9 mouse cellular contexts compared by ENCODE assay signal in genomic region chr16:78969091-78969731, GRCm38 (mm10). TPM values are rescaled to one million over a fixed set of nuclear protein-coding genes. Genes with fewer than 3 reads are reported as not detected.
DNase-seq lines count a peak whose midpoint lies in the region; ATAC-seq and TF ChIP-seq lines count a peak whose summit lies in the region.
"Had no signal": no experiment of that assay in that cellular context is flagged by ENCODE, and none has a peak within 500 bp of the region (broad histone marks: within the 10 kb centered on the region; RNA-seq: fewer than 3 reads in every experiment).

No protein-coding gene starts in this region.

- no peaks in the 10 kb centered on the region for H3K4me1 ChIP-seq in kidney, adult 2 months (ENCODE audit: control insufficient read depth, insufficient read depth, low read length)
- H3K4me1 ChIP-seq in kidney, embryonic 15.5 days, result no peaks in the 10 kb centered on the region
- no peaks in the 10 kb centered on the region for H3K4me1 ChIP-seq in CH12.LX (ENCODE audit: control insufficient read depth in 1 of 2, insufficient read depth in 2 of 2)
- no peaks in the 10 kb centered on the region for H3K4me1 ChIP-seq in hindbrain, embryonic 14.5 days (replicated peaks; ENCODE audit: control insufficient read depth, insufficient read depth, low read length)
- H3K4me1 ChIP-seq: hindbrain, embryonic 15.5 days had no signal

- 31% methylated on average over 13 of the region's 13 CpGs for WGBS in kidney, adult 2 months
- WGBS in kidney, embryonic 15.5 days, result 37% methylated on average over 13 of the region's 13 CpGs
- 41% methylated on average over 13 of the region's 13 CpGs for WGBS in hindbrain, embryonic 14.5 days

- no peaks in the 10 kb centered on the region for H3K9me3 ChIP-seq in kidney, embryonic 15.5 days (replicated peaks)
- peaks cover 28% of the 10 kb centered on the region for H3K9me3 ChIP-seq in CH12.LX (replicated peaks; ENCODE audit: low read length)
- no peaks in the 10 kb centered on the region for H3K9me3 ChIP-seq in hindbrain, embryonic 14.5 days (ENCODE audit: control insufficient read depth, low read length)
- H3K9me3 ChIP-seq: hindbrain, embryonic 15.5 days had no signal

- H3K4me3 ChIP-seq in kidney, adult 2 months (ENCODE audit: insufficient read depth, low read depth, low read length), result no peak overlapping the region
- no peak overlapping the region for H3K4me3 ChIP-seq in kidney, embryonic 15.5 days (replicated peaks)
- no peak overlapping the region for H3K4me3 ChIP-seq in CH12.LX (replicated peaks in 1 of 3; ENCODE audit: low read depth in 2 of 3, low read length in 2 of 3, poor library complexity in 1 of 3)
- H3K4me3 ChIP-seq in hindbrain, embryonic 14.5 days (replicated peaks; ENCODE audit: low read length), result no peak overlapping the region
- H3K4me3 ChIP-seq: hindbrain, embryonic 15.5 days had no signal

- H3K36me3 ChIP-seq in kidney, adult 2 months (ENCODE audit: control insufficient read depth, insufficient read depth, low read length), result no peaks in the 10 kb centered on the region
- no peaks in the 10 kb centered on the region for H3K36me3 ChIP-seq in kidney, embryonic 15.5 days
- no peaks in the 10 kb centered on the region for H3K36me3 ChIP-seq in CH12.LX (replicated peaks in 1 of 2; ENCODE audit: control insufficient read depth in 1 of 2, insufficient read depth in 1 of 2, low read length in 1 of 2)
- H3K36me3 ChIP-seq in hindbrain, embryonic 14.5 days (replicated peaks; ENCODE audit: control insufficient read depth, insufficient read depth), result no peaks in the 10 kb centered on the region
- H3K36me3 ChIP-seq: hindbrain, embryonic 15.5 days had no signal

- DNase-seq in kidney, adult 2 months, result peak; percentile 2
- peak; percentile 15 for DNase-seq in CH12.LX (ENCODE audit: extremely low read depth)
- peak; percentile 23 for DNase-seq in ZHBTc4 (ENCODE audit: low read depth, low spot score)
- DNase-seq in hindbrain, embryonic 14.5 days (ENCODE audit: low spot score), result peak; percentile 84
- DNase-seq in layer of hippocampus, adult 11-12 months (ENCODE audit: low spot score), result no peak
- no peak for DNase-seq in gastrocnemius, adult 18-20 months (ENCODE audit: low spot score)
- no peak for DNase-seq in kidney, adult 18-20 months

- ATAC-seq in kidney, embryonic 15.5 days (replicated peaks; ENCODE audit: low FRiP score), result no peak
- peak; percentile 53; the same call in 1 of the 2 replicates for ATAC-seq in hindbrain, embryonic 14.5 days (ENCODE audit: low FRiP score)

- no peak for TF ChIP-seq CTCF in kidney, adult 2 months (conservative IDR thresholded peaks at IDR 0.05; ENCODE audit: insufficient read depth, insufficient read length, low read depth, low read length)
- TF ChIP-seq CTCF in CH12.LX (conservative IDR thresholded peaks at IDR 0.05 in 1 of 2, IDR thresholded peaks at IDR 0.05 in 1 of 2; ENCODE audit: low read depth in 2 of 2, low read length in 2 of 2), result peak in 1 of 2 experiments; percentile 59; a peak in 3 of 4 replicates

- TF ChIP-seq RAD21 in CH12.LX (IDR thresholded peaks at IDR 0.05; ENCODE audit: low read depth, low read length), result peak; percentile 75

- TF ChIP-seq POLR2A in kidney, adult 2 months (IDR thresholded peaks at IDR 0.05; ENCODE audit: low read depth, low read length), result no peak
- TF ChIP-seq POLR2A in CH12.LX (IDR thresholded peaks at IDR 0.05; ENCODE audit: low read depth, low read length), result no peak

- TF ChIP-seq EP300 in CH12.LX (IDR thresholded peaks at IDR 0.05; ENCODE audit: low read length), result no peak

- dilution Hi-C loops in CH12.LX (cut with MboI; ENCODE audit: extremely low pct_ligation_motif_present, extremely low pct_unique_long_range_greater_than_20kb, low sequenced_read_pairs), result no loop called here

- no peak overlapping the region for H3K4me2 ChIP-seq in kidney, embryonic 15.5 days
- no peak overlapping the region for H3K4me2 ChIP-seq in CH12.LX (ENCODE audit: insufficient read depth, low read depth, poor library complexity, severe bottlenecking)
- no peak overlapping the region for H3K4me2 ChIP-seq in hindbrain, embryonic 14.5 days (replicated peaks)
- H3K4me2 ChIP-seq: hindbrain, embryonic 15.5 days had no signal

- H3K9ac ChIP-seq in kidney, embryonic 15.5 days, result no peak overlapping the region
- H3K9ac ChIP-seq in CH12.LX (ENCODE audit: insufficient read depth, low read depth), result no peak overlapping the region
- no peak overlapping the region for H3K9ac ChIP-seq in hindbrain, embryonic 14.5 days
- H3K9ac ChIP-seq: hindbrain, embryonic 15.5 days had no signal

- H3K27ac ChIP-seq in kidney, adult 2 months (ENCODE audit: insufficient read depth, low read depth, low read length), result no peak overlapping the region
- no peak overlapping the region for H3K27ac ChIP-seq in kidney, embryonic 15.5 days
- no peak overlapping the region for H3K27ac ChIP-seq in CH12.LX (ENCODE audit: insufficient read depth, low read depth)
- H3K27ac ChIP-seq in hindbrain, embryonic 14.5 days, result no peak overlapping the region
- H3K27ac ChIP-seq: hindbrain, embryonic 15.5 days had no signal

- H3K79me2 ChIP-seq in CH12.LX (replicated peaks; ENCODE audit: control insufficient read depth, extremely low read depth, insufficient read depth, poor library complexity, severe bottlenecking), result no peaks in the 10 kb centered on the region

- in situ Hi-C loops in CH12.LX (cut with MboI; ENCODE audit: low pct_ligation_motif_present, low pct_unique_long_range_greater_than_20kb, low sequenced_read_pairs), result no loop called here

- no peaks in the 10 kb centered on the region; the same call in 1 of the 2 replicates for H3K27me3 ChIP-seq in kidney, adult 2 months (replicated peaks; ENCODE audit: control insufficient read depth, insufficient read depth, low read length)
- H3K27me3 ChIP-seq in kidney, embryonic 15.5 days, result no peaks in the 10 kb centered on the region
- H3K27me3 ChIP-seq in CH12.LX (replicated peaks), result no peaks in the 10 kb centered on the region
- no peaks in the 10 kb centered on the region for H3K27me3 ChIP-seq in hindbrain, embryonic 14.5 days (ENCODE audit: control insufficient read depth, insufficient read depth, low read length)
- H3K27me3 ChIP-seq: hindbrain, embryonic 15.5 days had no signal

TF ChIP-seq in CH12.LX, 34 proteins besides CTCF, POLR2A, EP300 and RAD21:
- TF ChIP-seq SMC3 (IDR thresholded peaks at IDR 0.05; ENCODE audit: low read depth, low read length) (peak; percentile 38), ZC3H11A (IDR thresholded peaks at IDR 0.05; ENCODE audit: low read depth, low read length) (no peak)

RNA-seq across cellular contexts. Expression of gene Chodl, which starts 38.5 kb away (rescaled TPM):
- 0.03 and 0.08 TPM in 2 replicates for polyA plus RNA-seq in kidney, adult 2 months (2012; rRNA removed)
- polyA plus RNA-seq in kidney, embryonic 15.5 days (2015; fragmentation: Nextera tagmentation; extraction: Ambion mirVana), result 2.3 and 3.3 TPM in 2 replicates
- total RNA-seq in CH12.LX (2012; rRNA removed) (not detected in 2 replicates), CH12.LX (2014; rRNA removed) (not detected in 2 replicates)
- polyA plus RNA-seq in CH12.LX (2012; ENCODE audit: insufficient read length, low read depth), result not detected in 2 replicates
- 31.8 and 37.5 TPM in 2 replicates for polyA plus RNA-seq in hindbrain, embryonic 14.5 days (2014; fragmentation: Nextera tagmentation; extraction: Ambion mirVana)
- total RNA-seq in gastrocnemius, adult 18-20 months (2021), result 1 to 10 TPM; 4.3 to 5.1 TPM

Comparison
In these comparisons a context has a peak if more than half of its experiments do, and no peak if none do; other contexts are left out.
1. DNase-seq: peak in kidney, adult 2 months (single experiment), CH12.LX (single experiment), ZHBTc4 (single experiment) and hindbrain, embryonic 14.5 days (single experiment); none in layer of hippocampus, adult 11-12 months (single experiment), gastrocnemius, adult 18-20 months (single experiment) and kidney, adult 18-20 months (single experiment).